Comparison of ENCODE assay signal across 17 mouse cellular contexts in genomic region chr15:81254113-81254640, GRCm38 (mm10). TPM values are rescaled to one million over a fixed set of nuclear protein-coding genes. Genes with fewer than 3 reads are reported as not detected.
DNase-seq lines count a peak whose midpoint lies in the region; ATAC-seq and TF ChIP-seq lines count a peak whose summit lies in the region.
"Had no signal": no experiment of that assay in that cellular context is flagged by ENCODE, and none has a peak within 500 bp of the region (broad histone marks: within the 10 kb centered on the region; RNA-seq: fewer than 3 reads in every experiment).

No protein-coding gene starts in this region.

- no peak for TF ChIP-seq POLR2A in brain, embryonic 14.5 days (IDR thresholded peaks at IDR 0.05; ENCODE audit: borderline replicate concordance, extremely low read depth, insufficient read depth, insufficient read length, poor library complexity, severe bottlenecking)

- no peak for TF ChIP-seq EP300 in lung, postnatal 0 days (IDR thresholded peaks at IDR 0.05)

- peak overlapping the region; percentile 66 for H3K27ac ChIP-seq in midbrain, embryonic 15.5 days
- no peak overlapping the region for H3K27ac ChIP-seq in midbrain, embryonic 10.5 days (replicated peaks)
- no peak overlapping the region for H3K27ac ChIP-seq in lung, postnatal 0 days (ENCODE audit: low read length)
- H3K27ac ChIP-seq: embryonic facial prominence, embryonic 13.5 days; forebrain, embryonic 12.5 days; gastrocnemius, adult 2 months; hindbrain, embryonic 10.5 days had no signal

- no peak for ATAC-seq in midbrain, embryonic 15.5 days (replicated peaks)
- ATAC-seq in lung, postnatal 0 days, result no peak

- H3K9ac ChIP-seq in midbrain, embryonic 15.5 days, result no peak overlapping the region
- H3K9ac ChIP-seq in lung, postnatal 0 days (replicated peaks; ENCODE audit: low read depth), result no peak overlapping the region
- H3K9ac ChIP-seq: embryonic facial prominence, embryonic 13.5 days; forebrain, embryonic 12.5 days; heart, embryonic 12.5 days; hindbrain, embryonic 15.5 days had no signal

- 57% methylated on average over 8 of the region's 8 CpGs for WGBS in midbrain, embryonic 15.5 days
- WGBS in midbrain, embryonic 10.5 days, result 75% methylated on average over 8 of the region's 8 CpGs
- 72% methylated on average over 8 of the region's 8 CpGs for WGBS in lung, postnatal 0 days

- no peak overlapping the region for H3K4me3 ChIP-seq in midbrain, embryonic 15.5 days
- no peak overlapping the region for H3K4me3 ChIP-seq in midbrain, embryonic 10.5 days
- H3K4me3 ChIP-seq in lung, postnatal 0 days (ENCODE audit: low read depth, low read length), result no peak overlapping the region
- H3K4me3 ChIP-seq: embryonic facial prominence, embryonic 13.5 days; forebrain, embryonic 12.5 days; gastrocnemius, adult 2 months; heart, embryonic 12.5 days; hindbrain, embryonic 10.5 days; hindbrain, embryonic 15.5 days had no signal

- H3K4me1 ChIP-seq in midbrain, embryonic 15.5 days, result peaks cover 8% of the 10 kb centered on the region; the same call in 1 of the 2 replicates
- peaks cover 23% of the 10 kb centered on the region for H3K4me1 ChIP-seq in midbrain, embryonic 10.5 days
- H3K4me1 ChIP-seq in lung, postnatal 0 days (ENCODE audit: insufficient read depth, low read depth, low read length), result peaks cover under 1% of the 10 kb centered on the region; the same call in 1 of the 2 replicates
- H3K4me1 ChIP-seq: heart, embryonic 12.5 days had no signal

- no peaks in the 10 kb centered on the region for H3K9me3 ChIP-seq in midbrain, embryonic 15.5 days
- no peaks in the 10 kb centered on the region; the same call in 1 of the 2 replicates for H3K9me3 ChIP-seq in midbrain, embryonic 10.5 days (replicated peaks)
- H3K9me3 ChIP-seq in lung, postnatal 0 days (ENCODE audit: low read length), result no peaks in the 10 kb centered on the region
- H3K9me3 ChIP-seq: embryonic facial prominence, embryonic 13.5 days; hindbrain, embryonic 10.5 days; hindbrain, embryonic 15.5 days had no signal

- TF ChIP-seq CTCF in brain, embryonic 14.5 days (IDR thresholded peaks at IDR 0.05; ENCODE audit: borderline replicate concordance, extremely low read depth, insufficient read depth, insufficient read length), result no peak
- TF ChIP-seq CTCF in lung, postnatal 0 days (IDR thresholded peaks at IDR 0.05), result no peak

- no peak for DNase-seq in midbrain, embryonic 10.5 days (ENCODE audit: low spot score)
- peak; percentile 78 for DNase-seq in CD4-positive, CD25-positive, alpha-beta regulatory T cell, adult 2 months (ENCODE audit: low read depth, low spot score)
- DNase-seq in brain, embryonic 14.5 days (ENCODE audit: low read depth), result peak; percentile 6
- peak; percentile 37 for DNase-seq in splenic B cell, adult 2 months (ENCODE audit: low read depth, low spot score)
- DNase-seq in urinary bladder, postnatal 25 days (ENCODE audit: low spot score), result no peak
- DNase-seq in lung, postnatal 0 days (ENCODE audit: low spot score), result no peak
- DNase-seq: cerebellum, adult 11-12 months; cerebellum, adult 9-10 months; cerebellum, postnatal 25 days; gastrocnemius, adult 2 months; gastrocnemius, postnatal 25 days had no signal

- H3K36me3 ChIP-seq in midbrain, embryonic 15.5 days (replicated peaks), result no peaks in the 10 kb centered on the region
- no peaks in the 10 kb centered on the region for H3K36me3 ChIP-seq in midbrain, embryonic 10.5 days
- H3K36me3 ChIP-seq in splenic B cell, adult 2 months (ENCODE audit: control insufficient read depth, insufficient read depth, low read length, poor library complexity, severe bottlenecking), result no peaks in the 10 kb centered on the region
- H3K36me3 ChIP-seq in lung, postnatal 0 days (ENCODE audit: insufficient read depth, low read length), result no peaks in the 10 kb centered on the region
- H3K36me3 ChIP-seq: embryonic facial prominence, embryonic 13.5 days; forebrain, embryonic 12.5 days; heart, embryonic 12.5 days; hindbrain, embryonic 10.5 days; hindbrain, embryonic 15.5 days had no signal

- no peak overlapping the region for H3K4me2 ChIP-seq in midbrain, embryonic 15.5 days
- H3K4me2 ChIP-seq in lung, postnatal 0 days (replicated peaks; ENCODE audit: low read depth, low read length), result no peak overlapping the region
- H3K4me2 ChIP-seq: embryonic facial prominence, embryonic 13.5 days; forebrain, embryonic 12.5 days; heart, embryonic 12.5 days; hindbrain, embryonic 15.5 days had no signal

- H3K27me3 ChIP-seq in midbrain, embryonic 15.5 days (replicated peaks), result no peaks in the 10 kb centered on the region
- H3K27me3 ChIP-seq in midbrain, embryonic 10.5 days (ENCODE audit: low read depth, poor library complexity, severe bottlenecking), result no peaks in the 10 kb centered on the region
- H3K27me3 ChIP-seq in splenic B cell, adult 2 months (ENCODE audit: control insufficient read depth, insufficient read depth, low read length, poor library complexity, severe bottlenecking), result no peaks in the 10 kb centered on the region
- no peaks in the 10 kb centered on the region for H3K27me3 ChIP-seq in lung, postnatal 0 days (replicated peaks; ENCODE audit: insufficient read depth, low read length)
- H3K27me3 ChIP-seq: embryonic facial prominence, embryonic 13.5 days; forebrain, embryonic 12.5 days; heart, embryonic 12.5 days; hindbrain, embryonic 15.5 days had no signal

RNA-seq across cellular contexts. Expression of gene Mchr1, which starts 18.9 kb away (rescaled TPM):
- polyA plus RNA-seq in midbrain, embryonic 15.5 days (2015; fragmentation: Nextera tagmentation; extraction: Ambion mirVana), result 5.3 and 5.8 TPM in 2 replicates
- polyA plus RNA-seq in midbrain, embryonic 10.5 days (2016; fragmentation: Nextera tagmentation; extraction: Ambion mirVana), result 0.43 and 1.0 TPM in 2 replicates
- polyA plus RNA-seq in brain, embryonic 14.5 days (2012; rRNA removed), result 3.1 and 3.3 TPM in 2 replicates
- polyA plus RNA-seq in lung, postnatal 0 days (2015; fragmentation: Nextera tagmentation; extraction: Ambion mirVana), result 1.6 and 3.3 TPM in 2 replicates
- polyA plus RNA-seq: heart, embryonic 12.5 days had no signal

Comparison
In these comparisons a context has a peak if more than half of its experiments do, and no peak if none do; other contexts are left out.
1. DNase-seq: peak in CD4-positive, CD25-positive, alpha-beta regulatory T cell, adult 2 months (single experiment), brain, embryonic 14.5 days (single experiment) and splenic B cell, adult 2 months (single experiment); none in midbrain, embryonic 10.5 days (single experiment), urinary bladder, postnatal 25 days (single experiment) and lung, postnatal 0 days (single experiment).